Mouse (Mus musculus) urinary bladder, adult 18-20 months (tissue): Measurements from ENCODE around the gene Gjb3.

Experiments
- DNase-seq, 2 experiments: peaks; one replicate each; pipeline ENCODE4 v3.0.0; 2022; ENCODE audit warnings: low spot score in 2 of 2, mixed read lengths in 2 of 2

Gjb3 gene

DNA sequence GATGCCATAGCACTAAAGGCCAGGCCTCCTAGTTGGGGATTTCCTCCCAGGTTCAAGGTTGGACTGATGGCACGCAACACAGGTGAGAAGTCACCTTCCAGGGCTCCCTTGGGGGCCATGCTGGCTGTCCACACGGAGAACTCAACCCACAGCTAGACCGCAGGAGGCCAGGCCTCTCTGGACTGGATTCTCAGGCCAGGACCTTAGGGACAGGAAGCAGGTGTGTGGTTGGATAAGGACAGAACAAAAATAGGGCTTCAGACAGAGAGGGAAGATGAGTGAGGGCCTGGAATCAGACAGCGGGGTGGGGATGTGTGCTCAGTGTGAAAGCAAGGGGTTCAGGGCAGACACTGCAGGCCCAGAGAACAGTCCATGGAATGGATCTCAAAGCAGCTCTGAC is 43.7 kb downstream of the Gjb3 start:
- DNase-seq = no peak

- no peak for DNase-seq
Measured at GRCm38 (mm10) chr4:127279241-127279640, 51.4 kb downstream of the Gjb3 start.

- DNase-seq = no peak
Measured at GRCm38 (mm10) chr4:127278451-127279001, 52.1 kb downstream of the Gjb3 start.
